Mouse (Mus musculus): Measurements from ENCODE around the gene Gss. TPM values are rescaled to one million over a fixed set of nuclear protein-coding genes. Genes with fewer than 3 reads are reported as not detected.
"Not testable (repeated sequence)": the region's sequence is repeated elsewhere in the genome, so short reads cannot be mapped to it uniquely, and the experiment has no call there.

The Gss gene
- polyA plus RNA-seq, 1 experiment from 2014 or later: 71.3 TPM

GRCm38 (mm10) chr2:155562934-155563333, 29.7 kb downstream of the Gss start:
- H3K9ac ChIP-seq (replicated peaks; ENCODE audit: low read length): no peak overlapping the region
- no peaks in the 10 kb centered on the region for H3K36me3 ChIP-seq (ENCODE audit: insufficient read depth, low read length)
- H3K4me3 ChIP-seq (ENCODE audit: low read length): no peak overlapping the region
- 76% methylated on average over 4 of the region's 4 CpGs for WGBS
- no peaks in the 10 kb centered on the region for H3K9me3 ChIP-seq (ENCODE audit: low read length)
- H3K4me1 ChIP-seq (ENCODE audit: insufficient read depth, low read length): no peaks in the 10 kb centered on the region
- H3K27me3 ChIP-seq (ENCODE audit: insufficient read depth, low read length): no peaks in the 10 kb centered on the region
- no peak for ATAC-seq (ENCODE audit: low FRiP score, low TSS enrichment)
- no peak overlapping the region for H3K27ac ChIP-seq (ENCODE audit: low read length)
- H3K4me2 ChIP-seq (replicated peaks; ENCODE audit: low read depth, low read length): no peak overlapping the region

- Histone ChIP-seq H3K27ac (ENCODE audit: low read length) (no peak overlapping the region), H3K4me1 (ENCODE audit: insufficient read depth, low read length) (no peaks in the 10 kb centered on the region), H3K9ac (replicated peaks; ENCODE audit: low read length) (no peak overlapping the region), H3K36me3 (ENCODE audit: insufficient read depth, low read length) (no peaks in the 10 kb centered on the region), H3K4me2 (replicated peaks; ENCODE audit: low read depth, low read length) (no peak overlapping the region), H3K4me3 (ENCODE audit: low read length) (no peak overlapping the region), H3K27me3 (ENCODE audit: insufficient read depth, low read length) (no peaks in the 10 kb centered on the region), H3K9me3 (ENCODE audit: low read length) (no peaks in the 10 kb centered on the region)
- ATAC-seq (ENCODE audit: low FRiP score, low TSS enrichment): no peak
- 26% methylated on average over 1 of the region's 1 CpGs for WGBS
Measured at GRCm38 (mm10) chr2:155562209-155562608, 30.4 kb downstream of the Gss start.

- WGBS: 90% methylated on average over 2 of the region's 2 CpGs
- Histone ChIP-seq H3K9me3 (ENCODE audit: low read length) (no peaks in the 10 kb centered on the region), H3K4me3 (ENCODE audit: low read length) (no peak overlapping the region), H3K36me3 (ENCODE audit: insufficient read depth, low read length) (no peaks in the 10 kb centered on the region), H3K9ac (replicated peaks; ENCODE audit: low read length) (no peak overlapping the region), H3K4me1 (ENCODE audit: insufficient read depth, low read length) (no peaks in the 10 kb centered on the region), H3K27me3 (ENCODE audit: insufficient read depth, low read length) (no peaks in the 10 kb centered on the region), H3K4me2 (replicated peaks; ENCODE audit: low read depth, low read length) (no peak overlapping the region), H3K27ac (ENCODE audit: low read length) (no peak overlapping the region)
- ATAC-seq (ENCODE audit: low FRiP score, low TSS enrichment): no peak
Measured at GRCm38 (mm10) chr2:155554426-155554985, 38.1 kb downstream of the Gss start.

- H3K9ac ChIP-seq (replicated peaks; ENCODE audit: low read length): no peak overlapping the region
- H3K9me3 ChIP-seq (ENCODE audit: low read length): no peaks in the 10 kb centered on the region
- no peaks in the 10 kb centered on the region for H3K27me3 ChIP-seq (ENCODE audit: insufficient read depth, low read length)
- H3K36me3 ChIP-seq (ENCODE audit: insufficient read depth, low read length): no peaks in the 10 kb centered on the region
- no peak for ATAC-seq (ENCODE audit: low FRiP score, low TSS enrichment)
- no peak overlapping the region for H3K27ac ChIP-seq (ENCODE audit: low read length)
- no peak overlapping the region for H3K4me3 ChIP-seq (ENCODE audit: low read length)
- H3K4me1 ChIP-seq (ENCODE audit: insufficient read depth, low read length): no peaks in the 10 kb centered on the region
- H3K4me2 ChIP-seq (replicated peaks; ENCODE audit: low read depth, low read length): no peak overlapping the region
Measured at GRCm38 (mm10) chr2:155552949-155553354, 39.7 kb downstream of the Gss start.

GRCm38 (mm10) chr2:155552336-155552735, 40.3 kb downstream of the Gss start:
- Histone ChIP-seq H3K4me1 (ENCODE audit: insufficient read depth, low read length) (no peaks in the 10 kb centered on the region), H3K9me3 (ENCODE audit: low read length) (no peaks in the 10 kb centered on the region), H3K4me2 (replicated peaks; ENCODE audit: low read depth, low read length) (no peak overlapping the region), H3K4me3 (ENCODE audit: low read length) (no peak overlapping the region), H3K9ac (replicated peaks; ENCODE audit: low read length) (no peak overlapping the region), H3K27me3 (ENCODE audit: insufficient read depth, low read length) (no peaks in the 10 kb centered on the region), H3K27ac (ENCODE audit: low read length) (no peak overlapping the region), H3K36me3 (ENCODE audit: insufficient read depth, low read length) (no peaks in the 10 kb centered on the region)
- no peak for ATAC-seq (ENCODE audit: low FRiP score, low TSS enrichment)

- Histone ChIP-seq H3K9ac (replicated peaks; ENCODE audit: low read length) (no peak overlapping the region), H3K4me3 (ENCODE audit: low read length) (no peak overlapping the region), H3K9me3 (ENCODE audit: low read length) (no peaks in the 10 kb centered on the region), H3K4me1 (ENCODE audit: insufficient read depth, low read length) (no peaks in the 10 kb centered on the region), H3K36me3 (ENCODE audit: insufficient read depth, low read length) (no peaks in the 10 kb centered on the region), H3K27me3 (ENCODE audit: insufficient read depth, low read length) (no peaks in the 10 kb centered on the region), H3K4me2 (replicated peaks; ENCODE audit: low read depth, low read length) (no peak overlapping the region), H3K27ac (ENCODE audit: low read length) (no peak overlapping the region)
- ATAC-seq (ENCODE audit: low FRiP score, low TSS enrichment): no peak
- WGBS: 77% methylated on average over 1 of the region's 1 CpGs
Measured at GRCm38 (mm10) chr2:155546955-155547354, 45.7 kb downstream of the Gss start.

- no peaks in the 10 kb centered on the region for H3K27me3 ChIP-seq (ENCODE audit: insufficient read depth, low read length)
- H3K36me3 ChIP-seq (ENCODE audit: insufficient read depth, low read length): no peaks in the 10 kb centered on the region
- H3K27ac ChIP-seq (ENCODE audit: low read length): no peak overlapping the region
- no peak overlapping the region for H3K4me2 ChIP-seq (replicated peaks; ENCODE audit: low read depth, low read length)
- no peak for ATAC-seq (ENCODE audit: low FRiP score, low TSS enrichment)
- H3K4me3 ChIP-seq (ENCODE audit: low read length): no peak overlapping the region
- H3K9ac ChIP-seq (replicated peaks; ENCODE audit: low read length): no peak overlapping the region
- no peaks in the 10 kb centered on the region for H3K9me3 ChIP-seq (ENCODE audit: low read length)
- WGBS: 67% methylated on average over 6 of the region's 6 CpGs
- H3K4me1 ChIP-seq (ENCODE audit: insufficient read depth, low read length): no peaks in the 10 kb centered on the region
Measured at GRCm38 (mm10) chr2:155540822-155541458, 51.7 kb downstream of the Gss start.

- no peaks in the 10 kb centered on the region for H3K36me3 ChIP-seq (ENCODE audit: insufficient read depth, low read length)
- no peak overlapping the region for H3K9ac ChIP-seq (replicated peaks; ENCODE audit: low read length)
- no peak overlapping the region for H3K4me3 ChIP-seq (ENCODE audit: low read length)
- no peaks in the 10 kb centered on the region for H3K9me3 ChIP-seq (ENCODE audit: low read length)
- no peaks in the 10 kb centered on the region for H3K27me3 ChIP-seq (ENCODE audit: insufficient read depth, low read length)
- no peak overlapping the region for H3K27ac ChIP-seq (ENCODE audit: low read length)
- H3K4me1 ChIP-seq (ENCODE audit: insufficient read depth, low read length): no peaks in the 10 kb centered on the region
- ATAC-seq (ENCODE audit: low FRiP score, low TSS enrichment): no peak
- H3K4me2 ChIP-seq (replicated peaks; ENCODE audit: low read depth, low read length): no peak overlapping the region
Measured at GRCm38 (mm10) chr2:155539696-155540095, 52.9 kb downstream of the Gss start.

- H3K27me3 ChIP-seq (ENCODE audit: insufficient read depth, low read length); H3K9ac ChIP-seq (replicated peaks; ENCODE audit: low read length); H3K9me3 ChIP-seq (ENCODE audit: low read length); H3K4me2 ChIP-seq (replicated peaks; ENCODE audit: low read depth, low read length); H3K4me1 ChIP-seq (ENCODE audit: insufficient read depth, low read length); ATAC-seq (ENCODE audit: low FRiP score, low TSS enrichment); H3K36me3 ChIP-seq (ENCODE audit: insufficient read depth, low read length); H3K4me3 ChIP-seq (ENCODE audit: low read length); H3K27ac ChIP-seq (ENCODE audit: low read length): not testable (repeated sequence)
- WGBS: 76% methylated on average over 12 of the region's 19 CpGs
Measured at GRCm38 (mm10) chr2:155538463-155539057, 54.0 kb downstream of the Gss start.

GRCm38 (mm10) chr2:155537761-155538462, 54.7 kb downstream of the Gss start:
- Histone ChIP-seq H3K4me1 (ENCODE audit: insufficient read depth, low read length) (no peaks in the 10 kb centered on the region), H3K4me3 (ENCODE audit: low read length) (no peak overlapping the region), H3K36me3 (ENCODE audit: insufficient read depth, low read length) (no peaks in the 10 kb centered on the region), H3K27me3 (ENCODE audit: insufficient read depth, low read length) (no peaks in the 10 kb centered on the region), H3K4me2 (replicated peaks; ENCODE audit: low read depth, low read length) (no peak overlapping the region), H3K9ac (replicated peaks; ENCODE audit: low read length) (no peak overlapping the region), H3K27ac (ENCODE audit: low read length) (no peak overlapping the region), H3K9me3 (ENCODE audit: low read length) (no peaks in the 10 kb centered on the region)
- WGBS: 61% methylated on average over 5 of the region's 5 CpGs
- ATAC-seq (ENCODE audit: low FRiP score, low TSS enrichment): no peak
